Mouse (Mus musculus): ENCODE results near the gene Mxd3. TPM values are rescaled to one million over a fixed set of nuclear protein-coding genes. Genes with fewer than 3 reads are reported as not detected.

Gene Mxd3
- polyA plus RNA-seq, 1 experiment, result 10.8 TPM

DNA sequence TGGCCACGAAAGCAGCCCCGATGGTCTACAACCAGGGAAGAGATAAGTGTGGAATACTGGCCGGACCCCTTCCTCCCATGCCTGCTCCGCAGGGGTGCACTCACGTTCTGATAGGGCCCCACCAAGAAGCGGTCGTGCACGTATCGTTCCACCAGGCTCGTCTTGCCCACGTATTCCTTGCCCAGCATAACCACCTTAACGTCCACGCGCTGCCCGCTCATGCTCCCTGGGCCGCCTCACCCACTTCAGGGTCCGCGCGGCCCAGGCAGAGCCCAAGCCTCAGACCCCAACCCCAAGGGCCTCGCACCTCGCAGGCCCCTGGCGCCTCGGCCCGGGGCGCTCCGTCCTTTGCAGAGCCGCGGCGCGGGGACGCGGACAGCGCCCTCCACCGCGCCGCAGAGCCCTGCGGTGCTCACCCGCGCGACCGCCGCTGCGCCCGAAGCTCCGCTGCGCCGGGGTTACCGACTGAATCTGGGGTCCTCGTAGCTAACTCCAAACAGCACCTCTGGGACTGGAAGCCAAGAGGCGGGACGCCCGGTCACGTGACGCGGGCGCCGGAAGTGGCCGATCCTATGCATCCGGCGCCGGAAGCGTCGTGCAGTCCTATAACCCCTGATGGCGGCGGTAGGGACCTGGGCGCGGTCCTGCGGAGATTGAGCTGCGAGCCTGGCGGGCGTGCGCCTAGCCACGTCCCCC lies 8.0 kb downstream of the Mxd3 start, which contains the start of gene Rab24:
Gene Rab24 (minus strand): TSS at position 513 of the 696 bp plus-strand sequence.
- no peak for TF ChIP-seq GATA1 (IDR thresholded peaks at IDR 0.05; ENCODE audit: low read length)

DNA sequence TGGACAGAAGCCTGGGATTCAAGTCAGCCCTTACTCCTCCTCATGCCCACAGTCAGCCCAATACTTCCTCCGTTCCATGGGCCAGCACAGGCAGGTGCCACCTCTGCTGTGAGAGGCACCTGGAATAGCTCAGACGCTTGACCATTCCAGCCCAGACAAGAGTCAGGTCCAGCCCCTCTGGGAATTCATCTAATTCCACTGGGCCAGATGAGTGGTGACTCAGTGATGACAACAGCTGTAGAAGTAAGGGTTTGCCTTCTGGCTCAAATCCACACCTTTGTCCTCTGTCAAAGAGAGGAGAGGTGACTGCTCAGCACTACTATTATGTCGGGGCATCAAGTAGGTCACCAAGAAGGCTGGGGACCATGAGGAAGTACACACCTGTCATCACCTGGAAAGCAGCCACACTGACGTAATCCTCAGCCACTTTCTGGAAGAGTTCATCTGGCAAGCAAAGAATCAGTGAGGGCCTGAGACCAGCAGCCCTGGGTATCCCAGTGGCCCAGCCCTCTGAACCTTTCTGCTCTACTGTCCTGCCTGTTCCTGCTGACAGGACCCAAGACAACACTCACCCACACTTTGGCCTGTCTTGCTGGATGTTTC lies 9.6 kb downstream of the Mxd3 start, which contains the start of gene Prelid1:
Gene Prelid1 (plus strand): TSS at position 570 of the 603 bp plus-strand sequence.
- no peak for TF ChIP-seq GATA1 (IDR thresholded peaks at IDR 0.05; ENCODE audit: low read length)

DNA sequence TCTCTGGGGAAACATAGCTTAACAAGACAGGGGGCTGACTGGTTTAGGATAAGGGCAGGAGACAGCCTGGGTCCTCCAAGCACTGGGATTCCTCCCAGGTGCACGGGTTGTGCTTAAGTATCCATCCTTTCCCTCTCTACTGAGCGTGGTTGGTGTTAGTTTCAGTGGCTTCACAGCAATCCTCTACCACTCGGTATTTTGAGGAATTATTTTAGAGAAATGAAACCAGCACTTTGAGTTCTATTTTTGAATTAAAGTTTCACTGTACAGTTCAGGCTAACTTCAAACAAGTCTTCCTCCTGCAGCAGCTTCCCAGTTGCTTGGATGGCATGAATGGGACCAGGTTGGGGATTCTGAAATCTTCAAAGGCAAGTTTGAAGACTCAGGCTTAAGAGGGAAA lies 11.3 kb downstream of the Mxd3 start:
- TF ChIP-seq GATA1 (IDR thresholded peaks at IDR 0.05; ENCODE audit: low read length), result no peak

DNA sequence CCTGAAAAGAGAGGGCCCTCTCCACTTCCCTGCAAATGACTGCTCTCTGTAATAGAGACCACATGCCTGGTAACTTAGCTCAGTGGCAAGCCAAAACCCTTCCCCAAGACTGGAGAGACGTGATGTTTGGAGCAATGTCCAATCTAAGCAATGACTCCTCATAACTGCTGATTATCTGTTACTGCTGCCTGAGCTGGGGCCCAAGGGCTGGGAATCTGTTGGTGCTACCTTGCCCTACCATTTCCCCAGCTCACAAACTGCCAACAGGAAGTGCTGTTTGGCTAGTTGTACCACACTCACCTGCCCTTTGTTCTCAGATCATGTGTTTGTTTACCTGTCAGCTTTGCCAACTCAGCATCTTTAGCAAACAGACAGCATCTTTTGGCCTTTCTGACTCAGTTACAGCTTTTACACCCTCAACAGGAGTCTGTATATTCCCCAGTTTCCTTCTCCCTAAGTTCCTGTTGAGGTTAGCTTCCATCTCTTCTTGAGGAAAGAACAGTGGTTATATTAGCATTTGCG lies 14.7 kb downstream of the Mxd3 start:
- no peak for TF ChIP-seq GATA1 (IDR thresholded peaks at IDR 0.05; ENCODE audit: low read length)

DNA sequence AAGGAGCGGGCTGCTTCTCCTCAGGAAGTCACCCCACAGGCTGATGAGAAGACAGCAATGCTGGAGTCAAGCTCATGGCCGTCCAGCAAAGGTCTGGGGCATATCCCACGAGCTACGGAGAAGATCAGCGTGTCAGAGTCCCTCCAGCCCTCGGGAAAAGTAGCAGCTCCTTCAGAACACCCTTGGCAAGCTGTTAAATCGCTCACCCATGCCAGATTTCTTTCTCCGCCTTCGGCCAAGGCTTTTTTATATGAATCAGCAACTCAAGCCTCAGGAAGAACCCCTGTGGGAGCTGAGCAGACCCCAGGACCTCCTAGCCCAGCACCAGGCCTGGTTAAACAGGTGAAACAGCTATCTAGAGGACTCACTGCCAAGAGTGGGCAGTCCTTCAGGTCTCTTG lies 16.6 kb downstream of the Mxd3 start:
- TF ChIP-seq GATA1 (IDR thresholded peaks at IDR 0.05; ENCODE audit: low read length), result no peak

DNA sequence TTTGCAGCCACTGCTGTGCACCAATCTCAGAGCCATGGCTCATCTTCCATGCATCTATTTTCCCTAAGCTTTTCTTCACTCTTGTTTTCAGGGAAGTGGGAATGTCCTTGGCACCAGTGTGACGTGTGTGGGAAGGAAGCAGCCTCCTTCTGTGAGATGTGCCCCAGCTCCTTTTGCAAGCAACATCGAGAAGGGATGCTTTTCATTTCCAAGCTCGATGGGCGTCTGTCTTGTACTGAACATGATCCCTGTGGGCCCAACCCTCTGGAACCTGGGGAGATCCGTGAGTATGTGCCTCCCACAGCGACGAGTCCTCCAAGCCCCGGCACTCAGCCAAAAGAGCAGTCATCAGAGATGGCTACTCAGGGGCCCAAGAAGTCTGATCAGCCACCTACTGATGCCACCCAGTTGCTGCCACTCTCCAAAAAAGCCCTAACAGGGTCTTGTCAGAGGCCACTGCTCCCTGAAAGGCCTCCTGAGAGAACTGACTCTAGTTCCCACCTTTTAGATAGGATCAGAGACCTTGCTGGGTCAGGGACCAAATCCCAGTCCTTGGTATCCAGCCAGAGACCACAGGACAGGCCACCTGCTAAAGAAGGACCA lies 17.5 kb downstream of the Mxd3 start:
- no peak for TF ChIP-seq GATA1 (IDR thresholded peaks at IDR 0.05; ENCODE audit: low read length)

DNA sequence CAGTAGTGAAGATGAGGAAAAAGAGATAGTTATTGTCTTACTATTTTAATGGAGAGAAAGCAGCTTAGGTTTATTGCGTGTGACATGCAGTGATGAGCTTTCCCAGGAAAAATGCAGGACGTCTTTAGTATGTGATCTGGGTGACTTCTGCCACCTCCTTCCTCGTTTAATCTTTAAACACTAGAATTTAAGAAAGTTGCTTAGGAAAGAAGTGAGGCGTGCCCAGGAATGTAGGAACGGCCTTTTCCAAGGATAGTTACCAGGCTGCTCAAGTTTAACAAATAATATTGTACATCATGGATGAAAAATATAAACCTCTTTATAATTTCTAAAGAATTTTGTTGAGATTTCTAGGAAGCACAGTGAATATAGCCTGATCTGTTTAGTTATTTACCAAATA lies 28.7 kb downstream of the Mxd3 start:
- TF ChIP-seq GATA1 (IDR thresholded peaks at IDR 0.05; ENCODE audit: low read length), result no peak

DNA sequence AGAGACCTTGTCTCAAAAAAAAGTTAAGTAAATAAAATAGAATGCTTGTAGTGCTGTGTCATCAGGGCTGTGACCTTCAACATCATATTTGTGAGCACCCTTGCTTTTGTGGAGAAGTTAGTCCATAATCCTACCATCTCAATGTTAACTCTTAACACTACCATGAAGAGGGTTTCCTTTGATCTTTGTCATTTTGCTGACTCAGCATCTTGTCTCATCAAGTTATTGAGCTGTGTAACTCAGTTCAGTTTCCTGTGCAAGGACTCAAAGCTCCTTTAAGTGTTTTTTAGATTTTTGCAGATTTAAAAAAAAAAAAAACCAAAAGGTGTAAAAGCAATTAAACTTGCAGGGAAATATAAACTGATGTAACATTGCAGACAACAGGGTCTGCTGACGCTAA lies 32.9 kb downstream of the Mxd3 start:
- TF ChIP-seq GATA1 (IDR thresholded peaks at IDR 0.05; ENCODE audit: low read length), result no peak

DNA sequence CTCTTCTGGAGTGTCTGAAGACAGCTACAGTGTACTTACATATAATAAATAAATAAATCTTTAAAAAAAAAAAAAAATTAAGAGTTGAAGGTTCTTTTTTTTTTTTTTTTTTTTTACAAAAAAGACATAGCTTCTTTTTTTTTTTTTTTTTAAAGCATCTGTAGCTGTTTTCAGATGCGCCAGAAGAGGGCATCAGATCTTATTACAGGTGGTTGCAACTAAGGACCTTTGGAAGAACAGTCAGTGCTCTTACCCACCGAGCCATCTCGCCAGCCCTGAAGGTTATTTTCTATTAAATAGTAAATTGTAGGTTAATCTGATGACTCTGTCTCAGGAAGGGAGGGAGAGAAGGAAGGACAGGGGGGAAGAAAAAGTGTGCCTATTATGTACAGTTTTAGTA lies 40.8 kb downstream of the Mxd3 start:
- no peak for TF ChIP-seq GATA1 (IDR thresholded peaks at IDR 0.05; ENCODE audit: low read length)

DNA sequence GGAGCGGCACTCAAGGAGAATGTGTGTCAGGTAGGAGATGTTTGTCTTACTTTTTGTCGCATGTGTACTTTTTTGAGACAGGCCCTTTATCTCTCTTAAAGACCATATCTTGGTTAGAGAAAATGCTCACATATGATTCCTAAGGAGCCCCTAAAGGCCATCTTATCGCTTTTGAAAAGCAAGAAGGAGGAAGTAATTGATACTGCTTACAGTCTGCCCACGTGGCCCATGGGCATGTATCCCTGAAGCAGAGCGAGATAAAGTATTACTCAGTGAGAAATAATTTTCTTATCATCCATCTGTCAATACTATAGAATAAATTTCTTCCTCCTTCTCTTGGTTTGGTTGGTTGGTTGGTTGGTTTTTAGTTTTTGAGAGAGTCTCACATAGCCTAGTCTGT lies 52.0 kb downstream of the Mxd3 start:
- TF ChIP-seq GATA1 (IDR thresholded peaks at IDR 0.05; ENCODE audit: low read length), result peak; percentile 16

DNA sequence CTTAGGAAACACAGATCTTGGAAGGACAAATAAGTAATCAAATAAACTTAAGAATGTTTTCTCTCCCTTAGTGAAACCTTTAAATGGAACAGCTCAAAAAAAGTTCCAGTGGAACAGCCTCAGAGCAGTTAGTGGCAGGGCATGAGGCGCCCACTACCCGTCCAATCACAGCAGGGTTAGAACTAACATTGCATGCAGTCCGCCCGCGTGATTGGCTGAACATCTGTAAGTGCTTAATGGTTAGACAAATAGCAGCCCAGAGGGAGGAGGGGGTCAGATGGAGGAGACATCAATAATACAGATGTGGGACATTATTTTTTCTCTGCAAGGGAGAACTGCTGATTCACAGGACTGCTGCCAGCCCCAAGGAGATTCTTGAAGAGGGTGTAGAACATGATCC lies 52.4 kb downstream of the Mxd3 start:
- TF ChIP-seq GATA1 (IDR thresholded peaks at IDR 0.05; ENCODE audit: low read length), result no peak

Other genes starting within 250 kb of the Mxd3 start
- gene Uimc1, start 229.5 kb downstream of the Mxd3 start, polyA plus RNA-seq (2012), result 3.9 and 5.7 TPM in 2 replicates
- gene Zfp346, start 224.5 kb downstream of the Mxd3 start, polyA plus RNA-seq (2012), result 8.1 and 16.8 TPM in 2 replicates
- gene Gm17617, start 196.3 kb downstream of the Mxd3 start, polyA plus RNA-seq (2012), result not detected in 2 replicates
- not detected in 2 replicates for gene Fgfr4, start 177.2 kb downstream of the Mxd3 start, polyA plus RNA-seq (2012)
- gene Nsd1, start 120.0 kb downstream of the Mxd3 start, polyA plus RNA-seq (2012), result 13.7 and 14.1 TPM in 2 replicates
- 485 and 727 TPM in 2 replicates for gene Prelid1, start 9.3 kb downstream of the Mxd3 start, polyA plus RNA-seq (2012)
- 107 and 132 TPM in 2 replicates for gene Rab24, start 7.9 kb downstream of the Mxd3 start, polyA plus RNA-seq (2012)
- gene Lman2, start 33.0 kb upstream of the Mxd3 start, polyA plus RNA-seq (2012), result 64.6 and 99.2 TPM in 2 replicates
- 3.2 and 3.4 TPM in 2 replicates for gene Rgs14, start 39.9 kb upstream of the Mxd3 start, polyA plus RNA-seq (2012)
- gene Slc34a1, start 68.4 kb upstream of the Mxd3 start, polyA plus RNA-seq (2012), result not detected in 2 replicates
- not detected in 2 replicates for gene Pfn3, start 85.4 kb upstream of the Mxd3 start, polyA plus RNA-seq (2012)
- not detected in 2 replicates for gene F12, start 97.0 kb upstream of the Mxd3 start, polyA plus RNA-seq (2012)
- 82.8 and 89.1 TPM in 2 replicates for gene Grk6, start 115.2 kb upstream of the Mxd3 start, polyA plus RNA-seq (2012)
- gene Prr7, start 134.4 kb upstream of the Mxd3 start, polyA plus RNA-seq (2012), result 4.6 and 6.8 TPM in 2 replicates
- gene Dbn1, start 158.3 kb upstream of the Mxd3 start, polyA plus RNA-seq (2012), result 0.03 TPM in 1 of 2 replicates, not detected in the other
- 65.8 and 78.9 TPM in 2 replicates for gene Pdlim7, start 183.9 kb upstream of the Mxd3 start, polyA plus RNA-seq (2012)
- gene Dok3, start 199.5 kb upstream of the Mxd3 start, polyA plus RNA-seq (2012), result 1.1 and 1.3 TPM in 2 replicates
- gene Ddx41, start 206.8 kb upstream of the Mxd3 start, polyA plus RNA-seq (2012), result 82.6 and 88.1 TPM in 2 replicates
- 47.5 and 48.5 TPM in 2 replicates for gene Fam193b, start 241.3 kb upstream of the Mxd3 start, polyA plus RNA-seq (2012)
- 180 and 194 TPM in 2 replicates for gene Tmed9, start 243.9 kb upstream of the Mxd3 start, polyA plus RNA-seq (2012)

All from G1E-ER4 (cell line).